Mouse (Mus musculus): Measurements from ENCODE around the gene Cers3.

Gene Cers3

GRCm38 (mm10) chr7:66743377-66743781 lies at the start of gene Cers3:
Gene Cers3 (plus strand): TSS chr7:66743504.
- no peak for DNase-seq (ENCODE audit: low read depth, low spot score)

- no peak for DNase-seq (ENCODE audit: low read depth, low spot score)
Measured at GRCm38 (mm10) chr7:66694467-66694866, 48.8 kb upstream of the Cers3 start.

- DNase-seq (ENCODE audit: low read depth, low spot score), result no peak
Measured at GRCm38 (mm10) chr7:66702721-66703120, 40.6 kb upstream of the Cers3 start.

GRCm38 (mm10) chr7:66704631-66705030 lies 38.7 kb upstream of the Cers3 start:
- no peak for DNase-seq (ENCODE audit: low read depth, low spot score)

- DNase-seq (ENCODE audit: low read depth, low spot score), result no peak
Measured at GRCm38 (mm10) chr7:66711166-66711565, 32.1 kb upstream of the Cers3 start.

GRCm38 (mm10) chr7:66724514-66724913 lies 18.8 kb upstream of the Cers3 start:
- DNase-seq (ENCODE audit: low read depth, low spot score), result no peak

- DNase-seq (ENCODE audit: low read depth, low spot score), result peak; percentile 37
Measured at GRCm38 (mm10) chr7:66724954-66725353, 18.4 kb upstream of the Cers3 start.

- no peak for DNase-seq (ENCODE audit: low read depth, low spot score)
Measured at GRCm38 (mm10) chr7:66728072-66728471, 15.2 kb upstream of the Cers3 start.

- no peak for DNase-seq (ENCODE audit: low read depth, low spot score)
Measured at GRCm38 (mm10) chr7:66729232-66729631, 14.1 kb upstream of the Cers3 start.

GRCm38 (mm10) chr7:66733431-66733830 lies 9.9 kb upstream of the Cers3 start:
- no peak for DNase-seq (ENCODE audit: low read depth, low spot score)

GRCm38 (mm10) chr7:66733882-66734281 lies 9.4 kb upstream of the Cers3 start:
- DNase-seq (ENCODE audit: low read depth, low spot score), result no peak

GRCm38 (mm10) chr7:66734466-66734865 lies 8.8 kb upstream of the Cers3 start:
- no peak for DNase-seq (ENCODE audit: low read depth, low spot score)

- DNase-seq (ENCODE audit: low read depth, low spot score), result no peak
Measured at GRCm38 (mm10) chr7:66734993-66735392, 8.3 kb upstream of the Cers3 start.

- no peak for DNase-seq (ENCODE audit: low read depth, low spot score)
Measured at GRCm38 (mm10) chr7:66737418-66737817, 5.9 kb upstream of the Cers3 start.

- no peak for DNase-seq (ENCODE audit: low read depth, low spot score)
Measured at GRCm38 (mm10) chr7:66741008-66741407, 2.3 kb upstream of the Cers3 start.

GRCm38 (mm10) chr7:66741412-66741811 lies 1.9 kb upstream of the Cers3 start:
- no peak for DNase-seq (ENCODE audit: low read depth, low spot score)

- DNase-seq (ENCODE audit: low read depth, low spot score), result no peak
Measured at GRCm38 (mm10) chr7:66746972-66747371, 3.7 kb downstream of the Cers3 start.

- DNase-seq (ENCODE audit: low read depth, low spot score), result no peak
Measured at GRCm38 (mm10) chr7:66749998-66750397, 6.7 kb downstream of the Cers3 start.

- DNase-seq (ENCODE audit: low read depth, low spot score), result no peak
Measured at GRCm38 (mm10) chr7:66753816-66754215, 10.5 kb downstream of the Cers3 start.

GRCm38 (mm10) chr7:66755611-66756010 lies 12.3 kb downstream of the Cers3 start:
- DNase-seq (ENCODE audit: low read depth, low spot score), result no peak

- DNase-seq (ENCODE audit: low read depth, low spot score), result no peak
Measured at GRCm38 (mm10) chr7:66769902-66770301, 26.6 kb downstream of the Cers3 start.

GRCm38 (mm10) chr7:66770706-66771105 lies 27.4 kb downstream of the Cers3 start:
- no peak for DNase-seq (ENCODE audit: low read depth, low spot score)

- no peak for DNase-seq (ENCODE audit: low read depth, low spot score)
Measured at GRCm38 (mm10) chr7:66771252-66771651, 27.9 kb downstream of the Cers3 start.

- DNase-seq (ENCODE audit: low read depth, low spot score), result no peak
Measured at GRCm38 (mm10) chr7:66779411-66779810, 36.1 kb downstream of the Cers3 start.
